Comparison of ENCODE assay signal across 15 mouse cellular contexts in genomic region chr1:143962301-143962700, GRCm38 (mm10).
"Had no signal": no experiment of that assay in that cellular context is flagged by ENCODE, and none has a peak within 500 bp of the region (broad histone marks: within the 10 kb centered on the region; RNA-seq: fewer than 3 reads in every experiment).

No protein-coding gene starts in this region.

- H3K27ac ChIP-seq: midbrain, embryonic 10.5 days; midbrain, embryonic 12.5 days; neural tube, embryonic 12.5 days; stomach, embryonic 15.5 days; stomach, postnatal 0 days had no signal

- DNase-seq: lung, adult 18-20 months; lung, embryonic 14.5 days; lung, postnatal 10 days; lung, postnatal 4 days; midbrain, embryonic 14.5 days; right cerebral cortex, postnatal 14 days; thymus, adult 2 months; thymus, postnatal 25 days; thymus, postnatal 4 days had no signal

- H3K36me3 ChIP-seq: midbrain, embryonic 10.5 days; midbrain, embryonic 12.5 days; neural tube, embryonic 12.5 days; stomach, embryonic 15.5 days had no signal

- H3K27me3 ChIP-seq: midbrain, embryonic 12.5 days; neural tube, embryonic 12.5 days; stomach, embryonic 15.5 days had no signal

- H3K9ac ChIP-seq: lung, embryonic 14.5 days; midbrain, embryonic 12.5 days; neural tube, embryonic 12.5 days; stomach, embryonic 15.5 days had no signal

- H3K4me2 ChIP-seq: lung, embryonic 14.5 days; midbrain, embryonic 12.5 days; neural tube, embryonic 12.5 days; stomach, embryonic 15.5 days had no signal

- H3K4me1 ChIP-seq: midbrain, embryonic 10.5 days; midbrain, embryonic 12.5 days; neural tube, embryonic 12.5 days; stomach, embryonic 15.5 days had no signal

- H3K9me3 ChIP-seq: midbrain, embryonic 10.5 days; midbrain, embryonic 12.5 days; neural tube, embryonic 12.5 days; stomach, embryonic 15.5 days had no signal

- ATAC-seq: midbrain, embryonic 16.5 days had no signal

- H3K4me3 ChIP-seq: midbrain, embryonic 10.5 days; midbrain, embryonic 12.5 days; neural tube, embryonic 12.5 days; stomach, embryonic 15.5 days had no signal
